Mouse (Mus musculus): Measurements from ENCODE around the gene Uts2r.

The Uts2r gene

DNA sequence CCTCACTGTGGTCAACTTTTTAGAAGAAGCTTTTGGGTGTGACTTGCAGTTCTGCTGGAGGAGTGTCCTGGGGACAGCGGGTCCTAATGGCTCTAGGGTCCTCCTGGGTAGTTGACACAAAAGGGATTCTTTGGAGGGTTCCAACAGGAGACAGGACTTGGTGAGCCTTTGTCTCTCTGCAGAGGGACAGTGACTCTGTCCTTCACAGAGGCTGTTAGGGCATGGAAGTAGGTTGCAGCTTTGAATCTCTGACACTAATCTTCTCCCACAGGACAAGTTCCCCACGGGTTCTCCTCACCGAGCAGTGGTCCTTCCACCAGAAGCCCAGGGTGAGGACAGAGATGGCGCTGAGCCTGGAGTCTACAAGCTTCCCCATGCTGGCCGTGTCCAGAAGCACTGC lies at the start of gene Uts2r:
Gene Uts2r, plus strand, starts transcription at position 301 of the 400 bp plus-strand sequence.
- no peak for DNase-seq (ENCODE audit: low spot score in 2 of 2)

GRCm38 (mm10) chr11:121111051-121111450 lies 49.0 kb upstream of the Uts2r start:
- DNase-seq (ENCODE audit: low spot score in 2 of 2), result no peak

- no peak for DNase-seq (ENCODE audit: low spot score in 2 of 2)
Observed at GRCm38 (mm10) chr11:121111601-121112000, 48.5 kb upstream of the Uts2r start.

DNA sequence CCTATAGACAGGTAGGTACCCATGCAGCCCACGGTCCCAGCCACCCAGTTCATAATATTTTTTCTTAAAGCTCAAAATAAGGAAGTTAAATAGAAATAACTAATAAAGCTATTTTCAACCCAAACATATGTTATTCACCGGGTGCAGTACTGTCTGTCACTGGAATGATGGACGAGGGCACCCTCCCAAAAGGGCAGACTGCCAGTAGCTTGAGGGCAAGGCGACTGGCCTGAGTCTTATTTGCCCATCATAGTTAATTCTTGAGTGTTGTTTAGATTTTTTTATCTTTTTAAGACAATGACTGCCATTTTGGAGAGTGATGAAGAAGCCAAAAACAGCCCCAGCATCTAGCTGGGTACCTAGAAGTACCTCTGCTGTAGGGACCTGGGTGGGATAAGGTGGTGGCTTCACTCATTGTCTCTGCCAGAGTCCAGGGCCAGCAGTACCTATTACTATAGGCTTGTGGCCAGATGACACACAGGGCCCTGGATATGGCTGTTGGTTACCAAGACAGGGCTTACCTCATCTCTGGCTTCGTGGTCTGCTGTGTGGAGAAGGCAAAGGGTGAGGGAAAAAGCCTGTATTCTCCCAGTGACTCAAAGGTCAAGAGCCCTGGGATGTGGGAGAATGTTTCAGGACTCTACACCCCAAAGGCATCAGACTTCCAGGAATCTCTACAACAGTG lies 47.8 kb upstream of the Uts2r start:
- no peak for DNase-seq (ENCODE audit: low spot score in 2 of 2)

DNA sequence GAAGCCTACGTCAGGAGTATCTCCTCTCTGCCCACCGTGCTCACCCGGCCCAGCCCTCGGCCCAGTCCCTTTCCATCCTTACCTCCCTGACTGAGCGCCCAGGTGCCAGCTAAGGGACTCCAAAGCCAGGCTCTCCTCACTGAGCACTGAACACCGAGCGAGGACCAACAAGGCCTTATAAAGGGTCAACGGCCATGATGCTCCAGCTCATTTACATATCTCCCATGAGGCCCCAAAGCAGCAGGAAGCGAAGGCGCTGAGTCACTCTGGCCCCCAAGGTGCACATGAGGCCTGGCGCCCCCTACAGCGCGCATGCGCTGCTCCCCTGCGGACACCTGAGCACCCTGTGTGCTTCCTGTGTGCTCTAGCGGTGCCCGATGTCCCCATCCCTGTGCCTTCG lies 42.0 kb upstream of the Uts2r start:
- no peak for DNase-seq (ENCODE audit: low spot score in 2 of 2)

- no peak for DNase-seq (ENCODE audit: low spot score in 2 of 2)
Observed at GRCm38 (mm10) chr11:121118577-121118976, 41.5 kb upstream of the Uts2r start, which contains the start of gene Tex19.2. Gene Tex19.2 (minus strand): TSS chr11:121118677.

GRCm38 (mm10) chr11:121121151-121121550 lies 38.9 kb upstream of the Uts2r start:
- DNase-seq (ENCODE audit: low spot score in 2 of 2), result no peak

- DNase-seq (ENCODE audit: low spot score in 2 of 2), result no peak
Observed at GRCm38 (mm10) chr11:121122024-121122670, 37.9 kb upstream of the Uts2r start.

GRCm38 (mm10) chr11:121123438-121123837 lies 36.6 kb upstream of the Uts2r start:
- no peak for DNase-seq (ENCODE audit: low spot score in 2 of 2)

DNA sequence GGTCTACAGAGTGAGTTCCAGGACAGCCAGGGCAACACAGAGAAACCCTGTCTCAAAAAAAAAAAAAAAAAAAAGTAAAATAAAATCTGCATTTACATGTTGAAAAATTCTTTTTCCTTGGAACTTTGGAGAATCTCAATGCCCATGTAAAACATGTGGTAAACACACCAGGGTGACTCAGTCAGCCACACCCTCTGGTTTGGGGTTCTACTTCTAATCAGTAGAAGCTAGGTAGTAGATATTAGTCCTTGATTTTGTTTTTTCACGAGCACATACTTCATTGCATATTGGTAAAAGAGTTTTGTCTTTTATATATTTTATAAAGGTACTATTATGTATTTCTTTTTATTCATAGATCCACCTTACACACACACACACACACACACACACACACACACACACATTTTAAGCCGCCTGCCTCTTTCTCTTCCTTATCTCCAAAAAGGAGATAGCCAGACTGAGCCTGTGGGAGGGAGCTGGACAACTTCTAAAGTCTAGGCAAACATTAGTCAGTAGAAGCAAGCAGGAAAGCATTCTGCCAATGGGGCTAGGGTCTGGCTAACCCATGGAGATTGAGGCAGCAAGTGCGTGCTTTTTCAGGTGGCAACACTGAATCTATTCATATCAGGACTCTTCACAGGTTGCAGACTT lies 34.4 kb upstream of the Uts2r start:
- DNase-seq (ENCODE audit: low spot score in 2 of 2), result no peak

DNA sequence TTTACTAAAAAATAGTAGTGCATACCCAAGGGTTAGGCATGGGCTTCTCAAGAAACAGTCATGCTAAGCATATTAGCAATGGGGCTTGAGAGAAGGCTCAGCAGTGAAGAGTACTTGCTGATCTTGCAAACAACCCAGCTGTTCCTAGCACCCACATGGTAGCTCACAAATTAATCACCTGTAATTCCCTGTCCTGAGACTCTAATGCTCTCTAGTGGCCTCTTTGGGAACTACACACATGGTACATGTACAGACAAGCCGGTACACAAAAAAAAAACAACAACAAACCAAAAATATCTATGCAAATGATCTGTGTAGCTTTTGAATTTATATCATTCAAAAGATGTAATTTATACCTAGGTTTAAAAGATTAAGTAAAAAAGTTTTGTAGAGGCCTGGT lies 33.7 kb upstream of the Uts2r start:
- no peak for DNase-seq (ENCODE audit: low spot score in 2 of 2)

DNA sequence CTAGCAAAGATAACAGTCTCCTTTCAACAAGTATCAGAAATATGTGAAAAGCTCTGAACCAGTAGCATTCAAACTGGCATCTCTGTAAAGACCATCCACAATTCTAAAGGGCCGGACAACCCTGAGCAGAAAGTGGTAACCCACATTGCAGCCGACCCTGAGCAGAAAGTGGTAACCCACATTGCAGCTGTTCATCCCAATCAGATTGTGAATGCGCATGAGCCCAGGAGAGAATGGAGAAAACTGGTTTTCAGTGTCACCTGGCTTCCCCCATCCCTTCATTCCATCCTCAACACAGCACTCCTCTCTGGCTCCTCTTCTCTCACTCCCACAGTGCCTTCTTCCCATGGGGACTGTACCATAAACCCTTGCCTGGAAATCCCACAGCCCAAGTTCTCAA lies 32.6 kb upstream of the Uts2r start:
- no peak for DNase-seq (ENCODE audit: low spot score in 2 of 2)

DNA sequence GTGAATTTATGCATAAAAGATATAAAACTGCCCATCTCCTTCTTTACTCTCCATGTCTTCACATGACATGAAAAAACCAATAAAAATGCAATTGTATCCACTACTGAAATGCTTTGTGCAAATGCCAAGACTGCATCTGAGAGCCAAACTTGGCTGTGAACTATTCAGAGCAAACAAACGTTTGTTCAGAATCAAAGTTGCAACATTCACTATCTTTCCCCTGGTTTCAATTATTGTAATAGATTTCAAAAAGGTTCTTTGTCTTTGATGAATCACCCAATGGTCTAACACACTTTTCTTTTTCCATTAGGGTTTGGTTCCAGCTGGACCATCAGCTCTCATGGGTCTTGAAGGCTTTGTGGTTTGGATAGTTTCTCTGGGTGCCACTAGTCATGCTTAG lies 30.5 kb upstream of the Uts2r start:
- DNase-seq (ENCODE audit: low spot score in 2 of 2), result no peak

- DNase-seq (ENCODE audit: low spot score in 2 of 2), result no peak
Observed at GRCm38 (mm10) chr11:121134600-121134999, 25.5 kb upstream of the Uts2r start.

GRCm38 (mm10) chr11:121137682-121138081 lies 22.4 kb upstream of the Uts2r start:
- DNase-seq (ENCODE audit: low spot score in 2 of 2), result no peak

GRCm38 (mm10) chr11:121138732-121139131 lies 21.3 kb upstream of the Uts2r start:
- no peak for DNase-seq (ENCODE audit: low spot score in 2 of 2)

GRCm38 (mm10) chr11:121143325-121144015 lies 16.6 kb upstream of the Uts2r start:
- DNase-seq (ENCODE audit: low spot score in 2 of 2), result no peak

GRCm38 (mm10) chr11:121145865-121146264 lies 14.2 kb upstream of the Uts2r start, which contains the start of gene Tex19.1:
Gene Tex19.1 (plus strand): TSS chr11:121146143.
- DNase-seq (ENCODE audit: low spot score in 2 of 2), result no peak

DNA sequence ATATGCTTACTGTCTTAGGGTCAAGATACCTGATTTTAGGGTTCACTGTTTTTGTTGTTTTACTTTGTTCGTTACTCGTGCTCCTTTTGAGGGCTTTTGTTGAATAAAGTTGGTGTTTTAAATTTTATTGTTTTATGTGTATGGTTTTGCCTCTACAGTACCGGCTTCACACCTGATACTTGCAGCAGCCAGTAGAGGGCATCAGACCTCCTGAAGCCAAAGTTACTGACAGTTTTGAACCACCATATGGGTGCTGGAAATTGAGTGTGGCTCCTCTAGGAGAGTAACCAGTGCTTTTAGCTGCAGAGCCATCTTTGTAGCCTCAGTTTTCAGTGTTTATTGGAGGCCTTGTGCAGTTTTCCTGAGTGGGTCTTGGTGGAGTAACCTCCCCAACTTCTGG lies 11.9 kb upstream of the Uts2r start:
- DNase-seq (ENCODE audit: low spot score in 2 of 2), result no peak

DNA sequence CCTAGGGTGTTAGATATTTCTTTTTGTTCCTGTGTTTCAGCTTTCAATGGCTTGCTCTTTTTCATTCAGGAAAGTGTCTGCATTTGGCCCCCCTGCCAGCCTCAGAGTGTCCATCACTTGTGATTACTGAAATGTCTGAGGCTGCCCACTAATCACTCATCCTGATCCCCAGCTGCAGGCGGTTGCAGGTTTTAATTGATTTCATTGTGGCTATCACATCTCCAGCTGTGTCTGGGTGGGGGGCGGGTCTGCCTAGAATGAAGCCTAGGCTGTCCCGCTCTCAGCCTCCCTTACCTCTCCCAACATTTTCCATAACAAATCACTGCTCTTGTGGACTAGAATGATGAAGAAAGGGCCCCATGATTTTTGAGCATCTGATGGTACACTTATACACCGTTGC lies 5.9 kb upstream of the Uts2r start:
- DNase-seq (ENCODE audit: low spot score in 2 of 2), result no peak

DNA sequence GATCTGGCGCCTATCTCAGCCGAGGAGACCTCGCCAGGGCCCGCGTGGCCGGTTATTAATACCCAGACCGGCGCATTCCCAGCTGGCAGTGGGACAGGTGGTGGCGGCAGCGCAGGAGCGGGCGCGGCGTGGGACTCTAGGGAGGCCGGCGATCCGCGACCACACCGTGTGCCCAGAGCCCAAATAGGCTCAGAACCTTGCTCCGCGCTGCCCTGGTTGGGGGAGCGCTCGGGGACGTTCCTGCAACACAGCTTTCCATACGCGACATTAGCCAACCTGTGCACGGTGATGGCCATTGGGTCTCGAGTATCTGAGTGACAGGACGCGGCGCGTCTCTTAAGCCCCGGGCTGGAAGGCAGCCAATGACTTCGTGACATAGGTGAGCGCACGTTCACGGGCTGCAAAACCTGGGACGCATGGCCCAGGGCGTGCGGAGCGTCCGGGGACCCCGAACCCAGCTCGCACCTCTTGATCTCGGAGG lies 3.6 kb upstream of the Uts2r start:
- no peak for DNase-seq (ENCODE audit: low spot score in 2 of 2)

DNA sequence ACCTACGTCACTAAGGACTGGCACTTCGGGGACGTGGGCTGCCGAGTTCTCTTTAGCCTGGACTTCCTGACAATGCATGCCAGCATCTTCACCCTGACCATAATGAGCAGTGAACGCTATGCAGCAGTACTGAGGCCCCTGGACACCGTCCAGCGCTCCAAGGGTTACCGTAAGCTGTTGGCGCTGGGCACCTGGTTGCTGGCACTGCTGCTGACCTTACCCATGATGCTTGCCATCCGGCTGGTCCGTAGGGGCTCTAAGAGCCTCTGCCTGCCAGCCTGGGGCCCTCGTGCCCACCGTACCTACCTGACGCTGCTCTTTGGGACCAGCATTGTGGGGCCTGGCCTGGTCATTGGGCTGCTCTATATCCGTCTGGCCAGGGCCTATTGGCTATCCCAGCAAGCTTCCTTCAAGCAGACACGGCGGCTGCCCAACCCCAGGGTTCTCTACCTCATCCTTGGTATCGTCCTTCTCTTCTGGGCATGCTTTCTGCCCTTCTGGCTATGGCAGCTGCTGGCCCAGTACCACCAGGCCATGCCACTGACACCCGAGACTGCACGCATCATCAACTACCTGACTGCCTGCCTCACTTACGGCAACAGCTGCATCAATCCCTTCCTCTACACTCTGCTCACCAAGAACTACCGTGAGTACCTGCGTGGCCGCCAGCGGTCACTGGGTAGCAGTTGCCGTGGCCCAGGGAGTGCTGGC lies 720 bp downstream of the Uts2r start:
- DNase-seq (ENCODE audit: low spot score in 2 of 2), result no peak

Measured in spleen, postnatal 4 days (tissue).